In the genomic region with DNA sequence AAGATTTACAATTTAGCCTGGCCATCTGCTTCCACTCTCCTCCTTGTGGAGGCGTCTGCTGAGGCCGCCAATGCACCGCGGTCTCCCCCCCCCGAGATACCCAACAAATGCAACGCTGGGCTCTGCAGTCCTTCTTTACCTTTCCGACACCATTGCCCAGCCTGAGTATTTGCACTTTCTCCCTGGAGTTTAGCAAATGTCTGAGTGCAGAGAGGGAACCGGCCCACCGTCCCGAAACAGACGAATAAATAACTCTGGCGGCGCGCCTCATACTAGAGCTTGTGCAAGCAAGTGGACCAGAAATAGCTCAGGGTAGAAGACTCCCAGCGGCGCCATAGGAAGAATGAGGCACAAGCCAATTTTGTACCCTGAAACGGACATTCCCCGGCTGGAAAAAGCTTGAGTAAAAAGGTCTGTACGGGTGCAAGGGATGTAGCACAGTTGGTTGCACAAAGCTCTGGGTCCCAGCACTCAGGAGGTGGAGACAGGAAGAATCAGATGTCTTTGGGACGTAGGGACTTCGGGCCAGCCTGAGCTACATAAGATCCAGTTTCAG, we compare ENCODE assay signal across 8 mouse cellular contexts. TPM values are rescaled to one million over a fixed set of nuclear protein-coding genes. Genes with fewer than 3 reads are reported as not detected.
DNase-seq lines count a peak whose midpoint lies in the region; ATAC-seq and TF ChIP-seq lines count a peak whose summit lies in the region.

No protein-coding gene starts in this region.

- H3K36me3 ChIP-seq in ES-Bruce4 (ENCODE audit: control insufficient read depth, insufficient read depth, low read length, poor library complexity, severe bottlenecking): no peaks in the 10 kb centered on the region
- peaks cover 4% of the 10 kb centered on the region; the same call in 1 of the 2 replicates for H3K36me3 ChIP-seq in erythroblast, embryonic 14.5 days (ENCODE audit: control insufficient read depth)
- no peaks in the 10 kb centered on the region for H3K36me3 ChIP-seq in heart, embryonic 13.5 days
- H3K36me3 ChIP-seq in kidney, embryonic 16.5 days (ENCODE audit: insufficient read depth, low read length): no peaks in the 10 kb centered on the region
- H3K36me3 ChIP-seq in liver, embryonic 16.5 days (ENCODE audit: control insufficient read depth, insufficient read depth): no peaks in the 10 kb centered on the region

- WGBS in heart, embryonic 13.5 days: 1% methylated on average over 21 of the region's 21 CpGs
- WGBS in kidney, embryonic 16.5 days: under 1% methylated on average over 21 of the region's 21 CpGs
- WGBS in liver, embryonic 16.5 days (ENCODE audit: insufficient replicate concordance): under 1% methylated on average over 21 of the region's 21 CpGs

- no peaks in the 10 kb centered on the region for H3K4me1 ChIP-seq in ES-Bruce4 (ENCODE audit: control insufficient read depth, insufficient read depth, low read length)
- peaks cover 23% of the 10 kb centered on the region for H3K4me1 ChIP-seq in bone marrow macrophage, adult 2 months (ENCODE audit: control insufficient read depth, insufficient read depth, low read length)
- H3K4me1 ChIP-seq in erythroblast, embryonic 14.5 days (ENCODE audit: control insufficient read depth): peaks cover 61% of the 10 kb centered on the region
- H3K4me1 ChIP-seq in heart, embryonic 13.5 days: peaks cover 50% of the 10 kb centered on the region
- H3K4me1 ChIP-seq in kidney, embryonic 16.5 days (ENCODE audit: insufficient read depth, low read length): peaks cover 25% of the 10 kb centered on the region
- peaks cover 34% of the 10 kb centered on the region for H3K4me1 ChIP-seq in liver, embryonic 16.5 days (ENCODE audit: control insufficient read depth, low read depth, low read length)

- no peaks in the 10 kb centered on the region for H3K27me3 ChIP-seq in ES-Bruce4 (ENCODE audit: control insufficient read depth, insufficient read depth, low read length, poor library complexity, severe bottlenecking)
- no peaks in the 10 kb centered on the region for H3K27me3 ChIP-seq in erythroblast, embryonic 14.5 days (ENCODE audit: control insufficient read depth)
- no peaks in the 10 kb centered on the region for H3K27me3 ChIP-seq in heart, embryonic 13.5 days (replicated peaks)
- H3K27me3 ChIP-seq in kidney, embryonic 16.5 days (ENCODE audit: insufficient read depth, low read length): no peaks in the 10 kb centered on the region
- H3K27me3 ChIP-seq in liver, embryonic 16.5 days (ENCODE audit: control insufficient read depth, insufficient read depth, low read depth, low read length): no peaks in the 10 kb centered on the region

- ATAC-seq in heart, embryonic 13.5 days (ENCODE audit: extremely low read depth, insufficient number of reproducible peaks, low FRiP score, low TSS enrichment): no peak; the same call in 1 of the 2 replicates
- ATAC-seq in kidney, embryonic 16.5 days (ENCODE audit: low FRiP score, low TSS enrichment): peak; percentile 18; the same call in 1 of the 2 replicates
- peak; percentile 12 for ATAC-seq in liver, embryonic 16.5 days (ENCODE audit: low read depth)

- no peak for TF ChIP-seq POLR2A in ES-Bruce4 (IDR thresholded peaks at IDR 0.05; ENCODE audit: insufficient read depth, low read length)
- TF ChIP-seq POLR2A in bone marrow macrophage, adult 2 months (IDR thresholded peaks at IDR 0.05; ENCODE audit: borderline replicate concordance, low read depth, low read length): no peak

- TF ChIP-seq EP300 in ES-Bruce4 (IDR thresholded peaks at IDR 0.05; ENCODE audit: insufficient read depth, low read depth, low read length): no peak

- TF ChIP-seq CTCF in ES-Bruce4 (IDR thresholded peaks at IDR 0.05; ENCODE audit: low read depth, low read length): no peak
- no peak for TF ChIP-seq CTCF in bone marrow macrophage, adult 2 months (IDR thresholded peaks at IDR 0.05; ENCODE audit: low read depth, low read length)

- H3K9me3 ChIP-seq in ES-Bruce4 (replicated peaks; ENCODE audit: control insufficient read depth, insufficient read depth, low read length, poor library complexity, severe bottlenecking): no peaks in the 10 kb centered on the region
- no peaks in the 10 kb centered on the region for H3K9me3 ChIP-seq in erythroblast, embryonic 14.5 days (ENCODE audit: control insufficient read depth, low read length)
- H3K9me3 ChIP-seq in heart, embryonic 13.5 days: no peaks in the 10 kb centered on the region
- no peaks in the 10 kb centered on the region for H3K9me3 ChIP-seq in kidney, embryonic 16.5 days (ENCODE audit: low read length)
- no peaks in the 10 kb centered on the region for H3K9me3 ChIP-seq in liver, embryonic 16.5 days (replicated peaks; ENCODE audit: control insufficient read depth, low read length)

- H3K27ac ChIP-seq in ES-Bruce4 (ENCODE audit: insufficient read depth, low read length): peak overlapping the region; percentile 60
- H3K27ac ChIP-seq in bone marrow macrophage, adult 2 months (ENCODE audit: insufficient read depth, low read depth, low read length): peak overlapping the region; percentile 79
- peak overlapping the region; percentile 93 for H3K27ac ChIP-seq in heart, embryonic 13.5 days (replicated peaks)
- peak overlapping the region; percentile 95 for H3K27ac ChIP-seq in kidney, embryonic 16.5 days (ENCODE audit: low read length)
- peak overlapping the region; percentile 86 for H3K27ac ChIP-seq in liver, embryonic 16.5 days (ENCODE audit: low read length)

- peak; percentile 21 to 37 for DNase-seq in natural killer cell, adult 2 months (ENCODE audit: low spot score in 2 of 2)
- peak; percentile 34 for DNase-seq in thymus, postnatal 0 days (ENCODE audit: low spot score)

- H3K9ac ChIP-seq in ES-Bruce4 (ENCODE audit: low read depth, poor library complexity, severe bottlenecking): peak overlapping the region; percentile 62
- peak overlapping the region; percentile 87 for H3K9ac ChIP-seq in heart, embryonic 13.5 days
- peak overlapping the region; percentile 74 for H3K9ac ChIP-seq in kidney, embryonic 16.5 days (replicated peaks; ENCODE audit: low read length)
- H3K9ac ChIP-seq in liver, embryonic 16.5 days (ENCODE audit: low read depth, low read length): peak overlapping the region; percentile 74

- H3K4me3 ChIP-seq in ES-Bruce4 (ENCODE audit: low read depth, low read length): peak overlapping the region; percentile 96
- peak overlapping the region; percentile 61 for H3K4me3 ChIP-seq in bone marrow macrophage, adult 2 months (ENCODE audit: insufficient read depth, low read length)
- H3K4me3 ChIP-seq in erythroblast, embryonic 14.5 days (replicated peaks): peak overlapping the region; percentile 78
- H3K4me3 ChIP-seq in heart, embryonic 13.5 days: peak overlapping the region; percentile 68
- H3K4me3 ChIP-seq in kidney, embryonic 16.5 days (ENCODE audit: low read length): peak overlapping the region; percentile 70
- peak overlapping the region; percentile 71 for H3K4me3 ChIP-seq in liver, embryonic 16.5 days (ENCODE audit: low read depth, low read length)

- peak overlapping the region; percentile 82 for H3K4me2 ChIP-seq in heart, embryonic 13.5 days
- peak overlapping the region; percentile 86 for H3K4me2 ChIP-seq in kidney, embryonic 16.5 days (replicated peaks; ENCODE audit: low read depth, low read length)
- peak overlapping the region; percentile 90 for H3K4me2 ChIP-seq in liver, embryonic 16.5 days (ENCODE audit: low read depth, low read length)

RNA-seq across cellular contexts. Expression of gene Myl6b, which starts 0.7 kb away (rescaled TPM):
- 9.0 and 12.8 TPM in 2 replicates for polyA plus RNA-seq in ES-Bruce4 (2011; ENCODE audit: insufficient read depth, insufficient read length, low read depth, missing spikeins)
- polyA plus RNA-seq in bone marrow macrophage, adult 2 months (2012; ENCODE audit: insufficient read depth, insufficient read length, missing spikeins): 2.5 and 3.9 TPM in 2 replicates
- 0.63 and 0.76 TPM in 2 replicates for polyA plus RNA-seq in erythroblast, embryonic 14.5 days (2012)
- polyA plus RNA-seq in heart, embryonic 13.5 days (2015; fragmentation: Nextera tagmentation; extraction: Ambion mirVana): 3.2 and 4.5 TPM in 2 replicates
- polyA plus RNA-seq in kidney, embryonic 16.5 days (2015; fragmentation: Nextera tagmentation; extraction: Ambion mirVana): 4.2 and 5.7 TPM in 2 replicates
- polyA plus RNA-seq in liver, embryonic 16.5 days (2015; fragmentation: Nextera tagmentation; extraction: Ambion mirVana): 1.8 and 2.0 TPM in 2 replicates
- 3.8 and 5.2 TPM in 2 replicates for polyA plus RNA-seq in thymus, postnatal 0 days (2015; fragmentation: Nextera tagmentation; extraction: Ambion mirVana)

RNA-seq across cellular contexts. Expression of gene Myl6, which starts 5.2 kb away (rescaled TPM):
- 642 and 680 TPM in 2 replicates for polyA plus RNA-seq in ES-Bruce4 (2011; ENCODE audit: insufficient read depth, insufficient read length, low read depth, missing spikeins)
- 1,186 and 1,257 TPM in 2 replicates for polyA plus RNA-seq in bone marrow macrophage, adult 2 months (2012; ENCODE audit: insufficient read depth, insufficient read length, missing spikeins)
- 36.6 and 41.6 TPM in 2 replicates for polyA plus RNA-seq in erythroblast, embryonic 14.5 days (2012)
- 1,202 and 1,344 TPM in 2 replicates for polyA plus RNA-seq in heart, embryonic 13.5 days (2015; fragmentation: Nextera tagmentation; extraction: Ambion mirVana)
- 1,255 and 1,413 TPM in 2 replicates for polyA plus RNA-seq in kidney, embryonic 16.5 days (2015; fragmentation: Nextera tagmentation; extraction: Ambion mirVana)
- 448 and 465 TPM in 2 replicates for polyA plus RNA-seq in liver, embryonic 16.5 days (2015; fragmentation: Nextera tagmentation; extraction: Ambion mirVana)
- 963 and 1,020 TPM in 2 replicates for polyA plus RNA-seq in thymus, postnatal 0 days (2015; fragmentation: Nextera tagmentation; extraction: Ambion mirVana)

RNA-seq across cellular contexts. Expression of gene Esyt1, which starts 26.5 kb away (rescaled TPM):
- polyA plus RNA-seq in ES-Bruce4 (2011; ENCODE audit: insufficient read depth, insufficient read length, low read depth, missing spikeins): 20.1 and 20.5 TPM in 2 replicates
- 179 and 197 TPM in 2 replicates for polyA plus RNA-seq in bone marrow macrophage, adult 2 months (2012; ENCODE audit: insufficient read depth, insufficient read length, missing spikeins)
- 2.7 and 2.9 TPM in 2 replicates for polyA plus RNA-seq in erythroblast, embryonic 14.5 days (2012)
- polyA plus RNA-seq in heart, embryonic 13.5 days (2015; fragmentation: Nextera tagmentation; extraction: Ambion mirVana): 17.2 and 17.3 TPM in 2 replicates
- 23.2 and 24.2 TPM in 2 replicates for polyA plus RNA-seq in kidney, embryonic 16.5 days (2015; fragmentation: Nextera tagmentation; extraction: Ambion mirVana)
- 10.3 and 10.5 TPM in 2 replicates for polyA plus RNA-seq in liver, embryonic 16.5 days (2015; fragmentation: Nextera tagmentation; extraction: Ambion mirVana)
- polyA plus RNA-seq in thymus, postnatal 0 days (2015; fragmentation: Nextera tagmentation; extraction: Ambion mirVana): 43.2 and 44.6 TPM in 2 replicates

RNA-seq across cellular contexts. Expression of gene Smarcc2, which starts 40.1 kb away (rescaled TPM):
- polyA plus RNA-seq in ES-Bruce4 (2011; ENCODE audit: insufficient read depth, insufficient read length, low read depth, missing spikeins): 26.3 and 28.6 TPM in 2 replicates
- polyA plus RNA-seq in bone marrow macrophage, adult 2 months (2012; ENCODE audit: insufficient read depth, insufficient read length, missing spikeins): 101 and 105 TPM in 2 replicates
- 19.2 and 19.5 TPM in 2 replicates for polyA plus RNA-seq in erythroblast, embryonic 14.5 days (2012)
- polyA plus RNA-seq in heart, embryonic 13.5 days (2015; fragmentation: Nextera tagmentation; extraction: Ambion mirVana): 55.2 and 57.1 TPM in 2 replicates
- 64.5 and 75.9 TPM in 2 replicates for polyA plus RNA-seq in kidney, embryonic 16.5 days (2015; fragmentation: Nextera tagmentation; extraction: Ambion mirVana)
- polyA plus RNA-seq in liver, embryonic 16.5 days (2015; fragmentation: Nextera tagmentation; extraction: Ambion mirVana): 20.3 and 22.6 TPM in 2 replicates
- polyA plus RNA-seq in thymus, postnatal 0 days (2015; fragmentation: Nextera tagmentation; extraction: Ambion mirVana): 37.2 and 41.7 TPM in 2 replicates

RNA-seq across cellular contexts. Expression of gene Zc3h10, which starts 48.4 kb away (rescaled TPM):
- 22.4 and 24.6 TPM in 2 replicates for polyA plus RNA-seq in ES-Bruce4 (2011; ENCODE audit: insufficient read depth, insufficient read length, low read depth, missing spikeins)
- 9.6 and 15.4 TPM in 2 replicates for polyA plus RNA-seq in bone marrow macrophage, adult 2 months (2012; ENCODE audit: insufficient read depth, insufficient read length, missing spikeins)
- polyA plus RNA-seq in erythroblast, embryonic 14.5 days (2012): 1.6 and 1.9 TPM in 2 replicates
- polyA plus RNA-seq in heart, embryonic 13.5 days (2015; fragmentation: Nextera tagmentation; extraction: Ambion mirVana): 7.6 and 9.4 TPM in 2 replicates
- polyA plus RNA-seq in kidney, embryonic 16.5 days (2015; fragmentation: Nextera tagmentation; extraction: Ambion mirVana): 16.2 and 16.6 TPM in 2 replicates
- polyA plus RNA-seq in liver, embryonic 16.5 days (2015; fragmentation: Nextera tagmentation; extraction: Ambion mirVana): 4.9 and 5.7 TPM in 2 replicates
- polyA plus RNA-seq in thymus, postnatal 0 days (2015; fragmentation: Nextera tagmentation; extraction: Ambion mirVana): 17.8 and 18.8 TPM in 2 replicates

Comparison
In these comparisons a context has a peak if more than half of its experiments do, and no peak if none do; other contexts are left out.
1. RNA of gene Myl6, which starts 5.2 kb away (polyA plus RNA-seq): 1,255 to 1,413 TPM in kidney, embryonic 16.5 days, 1,202 to 1,344 TPM in heart, embryonic 13.5 days, 1,186 to 1,257 TPM in bone marrow macrophage, adult 2 months, 963 to 1,020 TPM in thymus, postnatal 0 days, 642 to 680 TPM in ES-Bruce4 and 448 to 465 TPM in liver, embryonic 16.5 days; 36.6 to 41.6 TPM in erythroblast, embryonic 14.5 days; every median in the first group is over 10 times any median in the second.
2. Peak in every context shown above with its lines, with median percentiles within 50 percentile points of each other: H3K27ac ChIP-seq, H3K4me3 ChIP-seq, H3K9ac ChIP-seq and H3K4me2 ChIP-seq.